Mouse (Mus musculus) small intestine, adult 2 months (tissue): ENCODE results near the gene Arhgef3. TPM values are rescaled to one million over a fixed set of nuclear protein-coding genes. Genes with fewer than 3 reads are reported as not detected.
"Not testable (repeated sequence)": the region's sequence is repeated elsewhere in the genome, so short reads cannot be mapped to it uniquely, and the experiment has no call there.

Experiments
- H3K27ac ChIP-seq: fragments of 200-500 bp; 2 replicates; pipeline ENCODE4 v1.5.1; 2012; ENCODE audit warnings: low read depth, low read length, control low read depth, inconsistent platforms; ENCODE audit not compliant: insufficient read depth
- H3K27me3 ChIP-seq: fragments of 200-500 bp; 2 replicates; pipeline ENCODE4 v1.6.1; 2012; ENCODE audit warnings: mild to moderate bottlenecking, moderate library complexity, low read length, inconsistent platforms; ENCODE audit not compliant: control insufficient read depth, insufficient read depth
- H3K36me3 ChIP-seq: fragments of 200-500 bp; 2 replicates; pipeline ENCODE4 v1.6.1; 2012; ENCODE audit warnings: mild to moderate bottlenecking, low read length, control low read depth, inconsistent platforms; ENCODE audit not compliant: control insufficient read depth, insufficient read depth
- H3K4me1 ChIP-seq: fragments of 200-500 bp; 2 replicates; pipeline ENCODE4 v1.6.1; 2012; ENCODE audit warnings: low read length, inconsistent platforms, mixed read lengths; ENCODE audit not compliant: control insufficient read depth, insufficient read depth, insufficient read length
- H3K4me3 ChIP-seq: fragments of 200-500 bp; 2 replicates; pipeline ENCODE4 v1.5.1; 2012; ENCODE audit warnings: low read depth, mild to moderate bottlenecking, control low read depth, inconsistent platforms, low read length, moderate library complexity
- CTCF ChIP-seq: fragments of 200-500 bp; IDR thresholded peaks from 2 replicates; pipeline ENCODE4 v1.5.1; 2012; ENCODE audit warnings: low read depth, mild to moderate bottlenecking, control low read depth, inconsistent platforms, low read length, moderate library complexity, mixed read lengths; ENCODE audit not compliant: insufficient replicate concordance, insufficient read length; ENCODE audit errors: extremely low read depth
- POLR2A ChIP-seq: fragments of 200-500 bp; IDR thresholded peaks from 2 replicates; pipeline ENCODE4 v1.6.1; 2012; ENCODE audit warnings: low read depth, mild to moderate bottlenecking, control low read depth, inconsistent platforms, low read length, moderate library complexity
- WGBS: fragments of 180-500 bp; shearing (Covaris S2); methylation state at CpG from one replicate; pipeline ENCODE4 v1.1.7; 2018; 5-methylcytosine and 5-hydroxymethylcytosine counted together
- polyA plus RNA-seq: library from polyadenylated mRNA; depleted of rRNA; stranded (reverse); fragments of >200 nt; gene quantifications from 2 replicates; pipeline ENCODE4 v1.2.3, GENCODE M21; 2012

The Arhgef3 gene
- polyA plus RNA-seq, 1 experiment, result 7.0 TPM

DNA sequence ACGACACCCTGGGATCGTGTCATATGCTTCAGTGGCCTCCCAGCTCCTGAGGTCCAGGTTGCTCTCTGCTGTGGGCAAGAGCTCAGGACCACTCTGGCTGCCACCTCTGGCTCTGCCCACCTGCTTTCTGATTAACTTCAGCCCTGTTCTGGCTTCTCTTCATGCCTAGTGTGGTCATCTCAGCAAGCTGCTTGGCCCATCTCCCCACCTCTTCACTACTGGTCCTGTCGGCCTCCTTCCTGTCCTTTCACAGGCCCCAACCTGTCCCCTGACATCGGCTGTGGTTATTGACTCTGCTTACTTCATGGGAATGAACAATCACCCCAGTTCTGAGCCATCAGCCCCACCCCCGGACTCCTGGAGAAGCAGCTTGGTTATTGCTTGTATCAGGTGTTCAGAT lies 128.9 kb downstream of the Arhgef3 start:
- no peaks in the 10 kb centered on the region for H3K36me3 ChIP-seq
- H3K27me3 ChIP-seq, result no peaks in the 10 kb centered on the region
- no peak overlapping the region for H3K4me3 ChIP-seq
- TF ChIP-seq POLR2A (no peak), CTCF (no peak)
- no peak overlapping the region for H3K27ac ChIP-seq
- WGBS, result 66% methylated on average over 5 of the region's 5 CpGs
- H3K4me1 ChIP-seq, result 0 out of 2 replicates have a peak, but pooled peaks cover 4% of the 10 kb centered on the region

GRCm38 (mm10) chr14:27244898-27245297 lies 130.2 kb downstream of the Arhgef3 start:
- no peaks in the 10 kb centered on the region for H3K36me3 ChIP-seq
- TF ChIP-seq CTCF (no peak), POLR2A (no peak)
- no peak overlapping the region for H3K4me3 ChIP-seq
- H3K27ac ChIP-seq, result no peak overlapping the region
- 68% methylated on average over 3 of the region's 3 CpGs for WGBS
- H3K4me1 ChIP-seq, result 0 out of 2 replicates have a peak, but pooled peaks cover 4% of the 10 kb centered on the region
- no peaks in the 10 kb centered on the region for H3K27me3 ChIP-seq

DNA sequence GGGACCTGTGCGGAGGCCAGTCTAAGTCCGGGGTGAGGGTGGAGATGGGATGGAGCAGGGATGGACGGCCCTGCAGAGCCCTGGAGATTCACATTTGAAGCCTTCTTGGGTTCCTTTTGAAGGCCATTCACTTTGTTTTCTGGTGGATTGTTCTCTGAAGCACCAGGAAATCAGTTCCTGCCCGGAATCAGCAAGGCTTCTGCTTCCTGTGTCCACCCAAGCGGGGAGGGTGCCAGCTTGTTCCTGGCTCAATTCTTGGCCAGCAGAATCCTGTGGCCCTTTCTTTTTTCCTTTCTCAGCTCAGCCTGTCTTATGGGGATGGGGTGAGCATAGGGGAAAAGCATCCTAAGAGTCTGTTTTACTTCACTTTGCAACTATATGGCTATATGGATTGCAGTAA lies 131.7 kb downstream of the Arhgef3 start:
- Histone ChIP-seq H3K27me3 (no peaks in the 10 kb centered on the region), H3K27ac (no peak overlapping the region), H3K4me3 (no peak overlapping the region), H3K36me3 (no peaks in the 10 kb centered on the region), H3K4me1 (0 out of 2 replicates have a peak, but pooled peaks cover 4% of the 10 kb centered on the region)
- TF ChIP-seq CTCF (no peak), POLR2A (no peak)
- WGBS, result 84% methylated on average over 5 of the region's 5 CpGs

GRCm38 (mm10) chr14:27246948-27247347 lies 132.2 kb downstream of the Arhgef3 start:
- H3K36me3 ChIP-seq, H3K27ac ChIP-seq, H3K4me1 ChIP-seq, H3K4me3 ChIP-seq, H3K27me3 ChIP-seq: not testable (repeated sequence)
- 93% methylated on average over 10 of the region's 10 CpGs for WGBS

- Histone ChIP-seq H3K27me3 (no peaks in the 10 kb centered on the region), H3K4me3 (no peak overlapping the region), H3K4me1 (no peaks in the 10 kb centered on the region), H3K36me3 (no peaks in the 10 kb centered on the region), H3K27ac (no peak overlapping the region)
- TF ChIP-seq CTCF (no peak), POLR2A (no peak)
- 68% methylated on average over 1 of the region's 1 CpGs for WGBS
Measured at GRCm38 (mm10) chr14:27249121-27249520, 134.4 kb downstream of the Arhgef3 start.

DNA sequence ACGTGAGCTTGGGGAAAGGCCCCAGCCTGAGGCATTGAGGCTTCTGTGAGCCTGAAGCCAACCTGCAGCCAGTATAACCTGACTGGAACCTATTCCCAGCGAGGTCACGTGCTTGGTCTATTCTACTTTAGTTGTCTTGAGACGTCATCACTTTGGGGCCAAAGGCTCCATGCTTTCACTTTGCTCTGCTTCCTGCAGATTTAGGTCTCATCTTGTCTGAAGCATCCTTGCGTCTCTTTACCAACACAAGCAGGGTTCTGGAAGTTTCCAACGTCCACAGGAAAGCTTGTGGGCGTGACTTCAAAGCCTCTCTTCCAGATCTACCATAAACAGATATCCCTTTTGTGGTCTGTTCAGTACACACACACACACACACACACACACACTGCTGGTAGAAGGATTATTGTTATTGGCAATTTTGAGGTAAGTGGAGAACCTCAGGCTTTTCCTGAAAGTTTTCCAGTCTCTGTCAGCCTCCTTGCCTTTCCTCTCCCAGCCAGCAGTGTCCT lies 135.6 kb downstream of the Arhgef3 start:
- TF ChIP-seq POLR2A, result no peak
- TF ChIP-seq CTCF, result no peak
- Histone ChIP-seq H3K27me3 (no peaks in the 10 kb centered on the region), H3K27ac (no peak overlapping the region), H3K36me3 (no peaks in the 10 kb centered on the region), H3K4me3 (no peak overlapping the region), H3K4me1 (no peaks in the 10 kb centered on the region)
- WGBS, result 74% methylated on average over 7 of the region's 7 CpGs

GRCm38 (mm10) chr14:27253391-27253790 lies 138.7 kb downstream of the Arhgef3 start:
- H3K4me1 ChIP-seq, result no peaks in the 10 kb centered on the region
- H3K36me3 ChIP-seq, result no peaks in the 10 kb centered on the region
- 84% methylated on average over 5 of the region's 5 CpGs for WGBS
- H3K4me3 ChIP-seq, result no peak overlapping the region
- no peaks in the 10 kb centered on the region for H3K27me3 ChIP-seq
- H3K27ac ChIP-seq, result no peak overlapping the region
- TF ChIP-seq POLR2A, result no peak
- TF ChIP-seq CTCF, result no peak

- 77% methylated on average over 5 of the region's 6 CpGs for WGBS
- TF ChIP-seq CTCF (no peak), POLR2A (no peak)
Measured at GRCm38 (mm10) chr14:27262349-27262748, 147.7 kb downstream of the Arhgef3 start.

More at GRCm38 (mm10) chr14:27262349-27262748, 147.7 kb downstream of the Arhgef3 start:
- Histone ChIP-seq H3K36me3 (no peaks in the 10 kb centered on the region), H3K27me3 (no peaks in the 10 kb centered on the region), H3K4me1 (no peaks in the 10 kb centered on the region), H3K4me3 (no peak overlapping the region), H3K27ac (no peak overlapping the region)
